In the genomic region with DNA sequence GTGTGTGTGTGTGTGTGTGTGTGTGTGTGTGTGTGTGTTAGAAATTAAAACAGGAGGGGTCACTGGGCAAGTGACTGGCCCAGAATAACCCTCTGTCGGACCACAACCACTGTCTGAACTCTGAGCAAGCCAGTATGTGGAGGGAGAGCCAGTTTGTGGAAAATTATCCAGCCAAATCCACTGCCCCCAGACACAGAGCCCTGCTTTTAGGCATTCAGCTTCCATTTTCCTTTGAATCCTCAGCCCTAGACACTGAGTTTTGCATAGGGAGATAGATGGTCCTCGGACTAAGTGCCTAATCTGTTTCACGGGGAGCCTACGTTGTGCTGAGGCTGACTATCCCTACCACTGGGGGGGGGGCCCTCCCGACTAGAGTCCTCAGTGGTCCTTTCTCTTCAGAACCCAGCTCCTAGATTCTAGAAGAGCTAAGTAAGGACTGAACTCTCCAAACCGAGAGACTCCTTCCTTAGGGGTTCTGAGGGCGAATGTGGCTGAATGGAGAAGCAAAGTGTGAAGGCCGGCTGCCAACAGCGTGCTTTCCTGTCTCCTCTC, we compare ENCODE assay signal across 10 mouse cellular contexts.
DNase-seq lines count a peak whose midpoint lies in the region; ATAC-seq and TF ChIP-seq lines count a peak whose summit lies in the region.
"Had no signal": no experiment of that assay in that cellular context is flagged by ENCODE, and none has a peak within 500 bp of the region (broad histone marks: within the 10 kb centered on the region; RNA-seq: fewer than 3 reads in every experiment).

No protein-coding gene starts in this region.

- no peak for ATAC-seq in forebrain, embryonic 12.5 days (ENCODE audit: low FRiP score)
- ATAC-seq in forebrain, embryonic 13.5 days = no peak
- ATAC-seq in kidney, embryonic 15.5 days (replicated peaks; ENCODE audit: low FRiP score) = no peak
- 0 out of 2 replicates have a peak, but pooled peaks have one; percentile 1 for ATAC-seq in embryonic facial prominence, embryonic 15.5 days (ENCODE audit: insufficient number of reproducible peaks, low FRiP score, low TSS enrichment, low read depth)
- peak; percentile 11; the same call in 1 of the 2 replicates for ATAC-seq in limb, embryonic 13.5 days (ENCODE audit: low FRiP score, low read depth)
- ATAC-seq: midbrain, embryonic 16.5 days had no signal

- H3K9ac ChIP-seq in forebrain, embryonic 12.5 days = no peak overlapping the region
- H3K9ac ChIP-seq in forebrain, embryonic 13.5 days = no peak overlapping the region
- H3K9ac ChIP-seq in kidney, embryonic 15.5 days = no peak overlapping the region
- H3K9ac ChIP-seq in embryonic facial prominence, embryonic 15.5 days = no peak overlapping the region
- no peak overlapping the region for H3K9ac ChIP-seq in limb, embryonic 13.5 days

- no peak overlapping the region for H3K4me2 ChIP-seq in forebrain, embryonic 12.5 days
- H3K4me2 ChIP-seq in forebrain, embryonic 13.5 days = no peak overlapping the region
- no peak overlapping the region for H3K4me2 ChIP-seq in kidney, embryonic 15.5 days
- no peak overlapping the region for H3K4me2 ChIP-seq in embryonic facial prominence, embryonic 15.5 days (replicated peaks)
- H3K4me2 ChIP-seq in limb, embryonic 13.5 days (replicated peaks) = no peak overlapping the region

- H3K36me3 ChIP-seq in forebrain, embryonic 12.5 days (replicated peaks) = no peaks in the 10 kb centered on the region
- no peaks in the 10 kb centered on the region for H3K36me3 ChIP-seq in forebrain, embryonic 13.5 days (ENCODE audit: poor library complexity, severe bottlenecking)
- no peaks in the 10 kb centered on the region for H3K36me3 ChIP-seq in kidney, embryonic 15.5 days
- H3K36me3 ChIP-seq in embryonic facial prominence, embryonic 15.5 days = no peaks in the 10 kb centered on the region
- no peaks in the 10 kb centered on the region for H3K36me3 ChIP-seq in limb, embryonic 13.5 days
- no peaks in the 10 kb centered on the region for H3K36me3 ChIP-seq in thymus, adult 2 months (ENCODE audit: control insufficient read depth, insufficient read depth, low read length)
- H3K36me3 ChIP-seq: G1E had no signal

- TF ChIP-seq POLR2A in thymus, adult 2 months (IDR thresholded peaks at IDR 0.05; ENCODE audit: control insufficient read depth, extremely low read depth, insufficient read depth, low read length, poor library complexity) = no peak

- peaks cover 32% of the 10 kb centered on the region for H3K4me1 ChIP-seq in forebrain, embryonic 12.5 days
- peaks cover 28% of the 10 kb centered on the region for H3K4me1 ChIP-seq in forebrain, embryonic 13.5 days
- peaks cover 76% of the 10 kb centered on the region for H3K4me1 ChIP-seq in kidney, embryonic 15.5 days
- peaks cover 84% of the 10 kb centered on the region for H3K4me1 ChIP-seq in embryonic facial prominence, embryonic 15.5 days
- peaks cover 94% of the 10 kb centered on the region for H3K4me1 ChIP-seq in limb, embryonic 13.5 days
- H3K4me1 ChIP-seq in thymus, adult 2 months (replicated peaks; ENCODE audit: control insufficient read depth, insufficient read depth, low read length) = peaks cover 34% of the 10 kb centered on the region

- no peaks in the 10 kb centered on the region for H3K9me3 ChIP-seq in forebrain, embryonic 12.5 days
- H3K9me3 ChIP-seq in forebrain, embryonic 13.5 days (replicated peaks) = no peaks in the 10 kb centered on the region
- H3K9me3 ChIP-seq in kidney, embryonic 15.5 days (replicated peaks) = no peaks in the 10 kb centered on the region
- no peaks in the 10 kb centered on the region for H3K9me3 ChIP-seq in embryonic facial prominence, embryonic 15.5 days (replicated peaks)
- H3K9me3 ChIP-seq in limb, embryonic 13.5 days = no peaks in the 10 kb centered on the region
- H3K9me3 ChIP-seq: G1E had no signal

- no peak for TF ChIP-seq CTCF in thymus, adult 2 months (IDR thresholded peaks at IDR 0.05; ENCODE audit: borderline replicate concordance, control insufficient read depth, extremely low read depth, insufficient read depth, low read length, poor library complexity)

- no peaks in the 10 kb centered on the region for H3K27me3 ChIP-seq in forebrain, embryonic 12.5 days
- no peaks in the 10 kb centered on the region for H3K27me3 ChIP-seq in forebrain, embryonic 13.5 days
- H3K27me3 ChIP-seq in kidney, embryonic 15.5 days = no peaks in the 10 kb centered on the region
- H3K27me3 ChIP-seq in embryonic facial prominence, embryonic 15.5 days = no peaks in the 10 kb centered on the region
- no peaks in the 10 kb centered on the region for H3K27me3 ChIP-seq in limb, embryonic 13.5 days
- H3K27me3 ChIP-seq in thymus, adult 2 months (ENCODE audit: control insufficient read depth, insufficient read depth, low read length) = no peaks in the 10 kb centered on the region

- H3K27ac ChIP-seq in forebrain, embryonic 12.5 days = peak overlapping the region; percentile 63
- no peak overlapping the region for H3K27ac ChIP-seq in forebrain, embryonic 13.5 days
- H3K27ac ChIP-seq in kidney, embryonic 15.5 days = peak overlapping the region; percentile 96
- peak overlapping the region; percentile 92 for H3K27ac ChIP-seq in embryonic facial prominence, embryonic 15.5 days (replicated peaks)
- H3K27ac ChIP-seq in limb, embryonic 13.5 days = peak overlapping the region; percentile 90
- H3K27ac ChIP-seq in thymus, adult 2 months (ENCODE audit: control insufficient read depth, insufficient read depth, low read length) = no peak overlapping the region

- no peak for DNase-seq in kidney, postnatal 10 days
- no peak for DNase-seq in thymus, adult 2 months
- no peak for DNase-seq in layer of hippocampus, adult 9-10 months (ENCODE audit: low spot score)

- 94% methylated on average over 9 of the region's 9 CpGs for WGBS in forebrain, embryonic 12.5 days
- WGBS in forebrain, embryonic 13.5 days = 94% methylated on average over 9 of the region's 9 CpGs
- 86% methylated on average over 9 of the region's 9 CpGs for WGBS in kidney, embryonic 15.5 days
- 86% methylated on average over 9 of the region's 9 CpGs for WGBS in embryonic facial prominence, embryonic 15.5 days
- WGBS in limb, embryonic 13.5 days = 91% methylated on average over 9 of the region's 9 CpGs
- 96% methylated on average over 9 of the region's 9 CpGs for WGBS in thymus, adult 2 months

- no peak overlapping the region for H3K4me3 ChIP-seq in forebrain, embryonic 12.5 days (replicated peaks)
- no peak overlapping the region for H3K4me3 ChIP-seq in forebrain, embryonic 13.5 days
- no peak overlapping the region for H3K4me3 ChIP-seq in kidney, embryonic 15.5 days (replicated peaks)
- H3K4me3 ChIP-seq in embryonic facial prominence, embryonic 15.5 days (replicated peaks) = no peak overlapping the region
- no peak overlapping the region for H3K4me3 ChIP-seq in limb, embryonic 13.5 days
- no peak overlapping the region for H3K4me3 ChIP-seq in thymus, adult 2 months (ENCODE audit: control insufficient read depth, insufficient read depth, low read length)

Comparison
In these comparisons a context has a peak if more than half of its experiments do, and no peak if none do; other contexts are left out.
1. H3K27ac ChIP-seq: peak in forebrain, embryonic 12.5 days (single experiment), kidney, embryonic 15.5 days (single experiment), embryonic facial prominence, embryonic 15.5 days (single experiment) and limb, embryonic 13.5 days (single experiment); none in forebrain, embryonic 13.5 days (single experiment) and thymus, adult 2 months (single experiment).
2. ATAC-seq: peak in embryonic facial prominence, embryonic 15.5 days (single experiment) and limb, embryonic 13.5 days (single experiment); none in forebrain, embryonic 12.5 days (single experiment), forebrain, embryonic 13.5 days (single experiment) and kidney, embryonic 15.5 days (single experiment).